Mouse (Mus musculus) cerebellum, adult 8-10 months (tissue): ENCODE measurements at regions not wholly inside any gene's neighbourhood (a gene's known extent, or its start where the extent isn't known, plus 50 kb on each side); places are given as distances from the start of the nearest gene placed in this dataset.
A peak's percentile ranks its signal among the peaks of the same experiment; 100 is the strongest.

Source experiments
- DNase-seq: peaks from one replicate; pipeline ENCODE4 v3.0.0; 2022

GRCm38 (mm10) chrX:142554161-142554560 is 127.0 kb upstream of the Tmem164 start:
- peak; percentile 52 for DNase-seq

GRCm38 (mm10) chrX:142557496-142557895 is 123.7 kb upstream of the Tmem164 start:
- no peak for DNase-seq

GRCm38 (mm10) chrX:142560209-142560912 is 120.8 kb upstream of the Tmem164 start:
- no peak for DNase-seq

GRCm38 (mm10) chrX:142561788-142562187 is 119.4 kb upstream of the Tmem164 start:
- DNase-seq: no peak

DNA sequence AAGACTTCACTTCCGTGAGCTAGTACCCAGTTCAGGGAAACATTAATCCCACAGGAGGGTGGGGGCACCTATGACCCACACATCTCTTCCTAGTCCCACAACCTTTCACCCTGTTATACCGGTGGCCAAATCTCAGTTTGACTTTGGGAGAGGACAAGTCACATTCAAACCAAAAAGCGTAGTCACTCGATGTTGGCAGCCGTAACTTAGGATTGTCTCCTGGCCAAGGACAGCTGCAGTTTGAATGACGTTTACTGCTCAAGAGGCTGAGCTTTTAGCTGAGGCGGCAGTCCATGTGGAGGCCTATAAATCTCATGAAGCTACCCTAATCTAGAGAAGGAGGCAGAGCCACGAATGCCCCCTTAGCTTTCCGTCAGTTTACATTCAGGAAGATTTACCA is 117.0 kb upstream of the Tmem164 start:
- no peak for DNase-seq

- DNase-seq: no peak
Observed at GRCm38 (mm10) chrX:142571772-142572171, 109.4 kb upstream of the Tmem164 start.

GRCm38 (mm10) chrX:142574022-142574421 is 107.2 kb upstream of the Tmem164 start:
- no peak for DNase-seq

DNA sequence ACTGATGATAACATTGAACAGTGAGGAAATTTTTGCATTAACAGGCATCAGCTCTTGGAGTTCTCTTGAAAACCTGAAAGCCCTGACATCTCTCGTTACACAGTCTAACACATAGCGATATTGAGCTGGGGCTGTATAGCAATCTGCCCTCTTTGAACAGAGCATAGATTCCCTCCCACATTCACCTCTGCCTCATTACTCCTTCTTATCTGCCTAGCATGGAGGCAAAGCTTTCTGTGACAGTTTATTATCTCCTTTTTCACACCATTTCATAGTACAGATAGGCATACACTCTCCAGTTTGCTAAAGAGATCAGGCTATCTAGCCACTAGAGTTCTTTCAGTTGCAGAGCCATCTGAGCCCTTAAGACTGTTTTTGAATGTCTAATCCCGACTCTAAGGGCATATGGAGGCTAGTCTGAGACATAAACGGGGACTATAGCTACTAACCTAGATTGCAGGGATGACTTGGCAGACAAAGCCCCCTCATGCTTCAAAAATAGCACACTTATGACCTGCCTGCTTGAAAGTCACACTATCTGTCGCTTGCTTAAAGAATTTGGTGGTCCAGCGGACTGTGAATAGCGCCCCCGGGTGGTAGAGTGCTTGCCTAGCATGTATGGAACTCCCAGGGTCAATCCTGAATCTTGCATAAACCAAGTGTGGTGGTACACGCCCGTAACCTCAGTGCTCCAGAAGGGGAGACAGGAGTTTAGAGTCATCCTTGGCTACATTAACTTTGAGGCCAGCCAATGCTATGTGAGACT is 106.1 kb upstream of the Tmem164 start:
- DNase-seq: no peak

- DNase-seq: no peak
Observed at GRCm38 (mm10) chrX:142576127-142576526, 105.1 kb upstream of the Tmem164 start.

- no peak for DNase-seq
Observed at GRCm38 (mm10) chrX:142577449-142578081, 103.6 kb upstream of the Tmem164 start.

GRCm38 (mm10) chrX:142585281-142585680 is 95.9 kb upstream of the Tmem164 start:
- no peak for DNase-seq

DNA sequence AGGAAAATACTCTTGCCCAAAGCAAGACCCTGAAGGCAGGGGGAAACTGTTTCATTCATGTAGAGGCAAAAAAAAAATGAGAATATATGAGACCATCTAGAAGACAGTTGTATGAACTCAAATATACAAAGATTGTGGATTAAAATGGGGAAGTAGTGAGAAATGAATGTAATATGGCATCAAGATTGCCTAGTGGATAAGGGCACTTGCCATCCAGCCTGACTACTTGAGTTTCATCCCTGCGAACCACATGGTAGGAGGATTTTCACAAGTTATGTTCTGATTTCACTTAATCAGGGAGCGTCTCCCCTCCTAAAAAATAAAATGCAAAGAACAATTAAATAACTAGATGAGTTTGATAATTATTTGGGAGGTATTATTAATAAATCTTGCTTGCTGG is 81.8 kb upstream of the Tmem164 start:
- no peak for DNase-seq

DNA sequence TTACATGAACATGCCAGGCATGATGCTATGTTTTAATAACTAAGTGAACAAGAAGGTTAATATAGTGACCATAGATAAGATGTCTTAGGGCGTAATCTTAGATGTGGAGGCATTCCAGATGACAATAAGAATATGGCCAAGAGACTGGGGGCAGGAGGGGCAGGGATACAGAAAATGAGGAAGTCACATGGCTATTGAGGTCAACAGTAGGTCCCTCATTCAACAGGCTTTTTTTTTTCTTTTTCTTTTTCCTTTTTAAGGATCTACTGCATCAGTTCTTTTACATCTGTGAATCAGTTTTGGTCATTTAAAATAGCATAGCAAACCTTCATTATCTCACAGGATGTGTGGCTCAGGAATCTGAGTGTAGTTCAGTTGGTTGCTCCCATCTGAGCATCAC is 80.4 kb upstream of the Tmem164 start:
- DNase-seq: no peak

- no peak for DNase-seq
Observed at GRCm38 (mm10) chrX:142605088-142605487, 76.1 kb upstream of the Tmem164 start.

DNA sequence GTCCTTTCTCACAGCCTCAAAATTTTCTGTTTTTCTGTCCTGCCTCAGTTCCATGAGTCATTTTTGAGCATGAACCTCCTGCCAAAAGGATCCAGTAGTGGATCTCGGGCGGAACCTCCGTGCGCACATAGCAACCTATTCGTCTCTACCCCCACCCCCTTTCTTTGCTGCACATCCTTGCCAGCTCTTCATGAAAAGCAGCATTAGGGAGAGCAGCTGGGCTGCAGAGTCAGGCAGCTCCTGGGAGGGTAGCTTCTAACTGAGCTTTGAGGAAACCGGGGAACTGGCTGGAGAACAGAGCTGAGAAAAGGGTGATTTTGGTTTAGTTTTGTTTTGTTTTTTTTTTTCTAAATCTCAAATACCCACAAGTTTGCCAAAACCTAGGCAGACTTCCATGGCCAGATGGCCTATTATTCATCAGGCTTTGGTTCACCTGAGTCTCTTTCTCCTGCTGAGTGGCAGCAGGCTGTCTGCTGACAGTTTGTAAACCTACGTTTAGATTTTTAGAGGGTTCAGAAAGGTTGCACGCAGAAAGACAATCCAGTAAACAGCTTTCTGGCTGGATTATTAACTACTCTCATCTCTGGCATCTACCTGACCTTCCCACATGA is 74.5 kb upstream of the Tmem164 start:
- peak; percentile 27 for DNase-seq

DNA sequence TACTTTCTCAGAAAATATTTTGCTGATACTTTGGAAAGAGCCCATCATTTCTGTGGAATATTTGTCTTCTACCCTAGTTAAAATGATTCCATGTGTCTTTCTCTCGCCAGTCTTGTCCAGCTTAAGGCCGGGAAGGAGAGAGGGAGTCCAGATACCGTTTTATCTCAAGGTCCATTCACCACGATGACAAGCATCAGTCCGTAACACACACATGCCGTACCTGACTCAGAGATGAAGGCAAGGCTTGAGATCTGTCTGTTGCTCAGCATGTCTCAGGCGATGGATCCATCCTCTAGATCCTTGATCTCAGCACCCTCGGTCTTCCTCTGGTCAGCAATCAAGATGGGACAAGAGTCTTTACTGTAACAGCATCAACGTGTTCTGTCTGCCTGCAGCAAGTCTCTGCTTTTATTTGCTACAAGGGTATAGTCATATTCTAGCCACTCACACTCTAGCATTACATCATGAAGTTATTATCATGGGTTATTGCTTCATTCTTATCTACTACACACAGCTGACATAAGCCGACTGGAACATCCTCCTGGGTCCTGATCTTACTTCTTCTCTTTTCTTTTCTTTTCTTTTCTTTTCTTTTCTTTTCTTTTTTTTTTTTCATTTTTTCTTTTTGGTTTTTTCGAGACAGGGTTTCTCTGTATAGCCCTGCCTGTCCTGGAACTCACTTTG is 64.9 kb upstream of the Tmem164 start:
- DNase-seq: no peak

DNA sequence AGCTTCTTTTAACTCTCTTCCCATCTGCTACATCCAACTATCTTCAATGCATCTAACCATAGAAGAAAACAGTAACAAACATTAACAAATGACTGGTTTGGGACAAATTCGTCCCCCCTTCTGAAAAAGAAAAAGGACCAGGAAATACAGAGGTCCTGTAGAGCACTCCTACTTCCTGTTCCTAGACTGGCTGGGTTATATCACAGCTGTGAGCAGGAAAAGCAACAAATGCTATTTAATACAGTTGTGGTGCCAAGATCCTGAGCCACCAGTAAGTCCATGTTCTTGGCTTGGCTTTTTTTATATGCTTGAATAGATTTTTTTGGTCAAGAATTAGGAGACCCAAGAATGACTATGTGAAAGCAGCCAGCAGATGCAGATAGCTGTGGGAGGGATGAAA is 62.8 kb upstream of the Tmem164 start:
- no peak for DNase-seq

- no peak for DNase-seq
Observed at GRCm38 (mm10) chrX:142623359-142623758, 57.8 kb upstream of the Tmem164 start.

DNA sequence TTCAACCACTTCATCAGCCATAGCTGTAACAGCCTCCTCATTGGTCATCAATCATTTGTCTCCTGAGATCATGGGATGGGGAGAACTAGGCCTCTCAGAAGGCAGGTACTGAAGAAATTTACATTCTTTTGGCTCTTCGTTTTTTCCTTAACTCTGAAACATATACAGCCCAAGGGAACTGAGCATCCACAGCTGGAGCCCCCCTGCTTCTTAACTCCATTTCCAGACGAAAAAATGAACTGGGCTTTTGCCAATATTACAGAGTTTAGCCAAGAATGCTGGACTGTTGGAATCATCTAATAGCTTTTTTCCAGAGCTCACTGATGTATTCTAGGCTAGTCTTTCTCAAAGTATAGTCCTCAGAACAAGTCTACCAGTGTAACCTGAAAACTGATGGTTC is 57.3 kb upstream of the Tmem164 start:
- no peak for DNase-seq
